Mouse (Mus musculus): ENCODE results near the gene Ppdpf.

GRCm38 (mm10) chr2:181205678-181206077 lies 18.6 kb downstream of the Ppdpf start:
- TF ChIP-seq POLR2A (IDR thresholded peaks at IDR 0.05; ENCODE audit: low read depth, low read length) = no peak
- TF ChIP-seq CTCF (IDR thresholded peaks at IDR 0.05; ENCODE audit: borderline replicate concordance, insufficient read depth, low read length) = no peak

Data from embryonic fibroblast, embryonic 13.5 days (primary cell).